Mouse (Mus musculus): Measurements from ENCODE around the gene Gm6377. TPM values are rescaled to one million over a fixed set of nuclear protein-coding genes. Genes with fewer than 3 reads are reported as not detected.
A peak's percentile ranks its signal among the peaks of the same experiment; 100 is the strongest.

Gene Gm6377
- polyA plus RNA-seq, 1 experiment from 2014 or later: 0.97 TPM

DNA sequence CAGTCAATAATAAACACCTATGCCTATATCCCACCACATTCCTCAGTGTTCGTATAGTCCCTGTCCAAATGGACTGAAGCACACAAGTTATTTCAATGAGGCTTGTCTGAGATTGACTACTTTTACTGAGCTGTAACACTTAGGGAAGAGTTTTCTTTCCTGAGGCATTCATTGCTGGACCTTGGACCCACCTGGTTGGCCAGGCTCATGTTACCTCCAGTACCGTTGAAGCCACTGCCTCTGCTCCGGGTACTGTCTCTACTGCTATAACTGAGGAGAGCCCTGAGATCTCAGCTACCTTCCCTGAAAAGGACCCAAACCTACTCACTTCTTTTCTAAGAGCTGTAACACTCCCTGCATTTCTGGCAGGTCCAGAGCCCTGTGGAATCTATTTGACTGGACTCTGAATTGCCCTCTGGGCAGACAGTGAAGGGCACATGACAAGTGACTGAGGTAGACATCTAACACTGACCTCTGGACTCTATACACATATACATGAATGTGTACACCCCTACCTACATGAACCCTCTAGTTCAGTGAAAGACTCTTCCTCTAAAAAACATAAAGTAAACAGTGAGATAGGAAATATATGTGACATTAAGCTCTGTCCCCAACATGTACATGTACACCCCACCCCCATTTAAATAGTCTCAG, 39.0 kb downstream of the Gm6377 start:
- WGBS (ENCODE audit: insufficient replicate concordance): 74% methylated on average over 3 of the region's 3 CpGs
- peak; percentile 71 for ATAC-seq

DNA sequence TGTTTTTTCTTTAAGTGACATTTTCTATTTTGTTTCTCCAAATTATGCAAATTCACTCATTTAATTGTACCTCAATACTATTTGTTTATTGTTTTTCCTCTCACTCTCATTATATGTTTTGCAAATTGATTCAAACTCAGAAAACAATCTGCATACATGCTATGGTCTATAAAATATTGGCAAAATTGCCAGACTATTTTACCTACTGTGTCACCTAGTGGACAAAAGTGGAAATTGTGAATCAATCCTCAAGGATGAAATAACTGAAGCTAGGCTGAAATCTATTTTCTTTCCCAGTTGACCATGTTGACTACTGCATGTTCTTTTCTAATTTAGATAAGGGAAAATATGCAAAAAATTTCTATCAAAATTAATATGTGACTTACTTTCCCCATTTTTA, 41.6 kb downstream of the Gm6377 start:
- DNase-seq: no peak
- Histone ChIP-seq H3K4me2 (ENCODE audit: low read depth, low read length) (no peak overlapping the region), H3K27me3 (ENCODE audit: insufficient read depth, low read length) (no peaks in the 10 kb centered on the region), H3K4me1 (ENCODE audit: insufficient read depth) (no peaks in the 10 kb centered on the region), H3K9me3 (ENCODE audit: low read length) (no peaks in the 10 kb centered on the region), H3K27ac (ENCODE audit: low read depth) (no peak overlapping the region), H3K9ac (replicated peaks) (no peak overlapping the region), H3K4me3 (ENCODE audit: low read depth, low read length) (no peak overlapping the region), H3K36me3 (replicated peaks; ENCODE audit: insufficient read depth, low read length) (no peaks in the 10 kb centered on the region)
- ATAC-seq: no peak
- TF ChIP-seq CTCF (IDR thresholded peaks at IDR 0.05; ENCODE audit: low read depth) (peak; percentile 57), EP300 (IDR thresholded peaks at IDR 0.05; ENCODE audit: low read depth) (no peak)

More for the DNA sequence above, 39.0 kb downstream of the Gm6377 start:
- TF ChIP-seq CTCF (IDR thresholded peaks at IDR 0.05; ENCODE audit: low read depth) (no peak), EP300 (IDR thresholded peaks at IDR 0.05; ENCODE audit: low read depth) (no peak)
- H3K9me3 ChIP-seq (ENCODE audit: low read length): no peaks in the 10 kb centered on the region; the same call in 1 of the 2 replicates
- H3K27me3 ChIP-seq (ENCODE audit: insufficient read depth, low read length): no peaks in the 10 kb centered on the region
- H3K9ac ChIP-seq (replicated peaks): no peak overlapping the region
- no peak overlapping the region for H3K4me2 ChIP-seq (ENCODE audit: low read depth, low read length)
- no peak overlapping the region for H3K27ac ChIP-seq (ENCODE audit: low read depth)
- DNase-seq: no peak
- H3K4me3 ChIP-seq (ENCODE audit: low read depth, low read length): no peak overlapping the region
- no peaks in the 10 kb centered on the region for H3K4me1 ChIP-seq (ENCODE audit: insufficient read depth)
- H3K36me3 ChIP-seq (replicated peaks; ENCODE audit: insufficient read depth, low read length): no peaks in the 10 kb centered on the region

Other genes with a start within 250 kb of the Gm6377 start
- gene Hmgn5, start 183.4 kb upstream of the Gm6377 start, polyA plus RNA-seq (2015; fragmentation: Nextera tagmentation; extraction: Ambion mirVana): 16.6 and 17.9 TPM in 2 replicates
- gene Sh3bgrl, start 101.4 kb upstream of the Gm6377 start, polyA plus RNA-seq (2015; fragmentation: Nextera tagmentation; extraction: Ambion mirVana): 32.2 and 36.8 TPM in 2 replicates